Mouse (Mus musculus) thymus, adult 2 months (tissue): ENCODE data around the gene Srgap1. TPM values are rescaled to one million over a fixed set of nuclear protein-coding genes. Genes with fewer than 3 reads are reported as not detected.

Experiments used
- DNase-seq: peaks from one replicate; pipeline ENCODE4 v3.0.0; 2021
- H3K27ac ChIP-seq: fragments of 200-500 bp; 2 replicates; pipeline ENCODE4 v1.5.1; 2012; ENCODE audit warnings: low read length, control low read depth; ENCODE audit not compliant: control insufficient read depth, insufficient read depth
- H3K27me3 ChIP-seq: fragments of 200-500 bp; 2 replicates; pipeline ENCODE4 v1.6.1; 2012; ENCODE audit warnings: mild to moderate bottlenecking, low read length, moderate library complexity, mixed read lengths; ENCODE audit not compliant: control insufficient read depth, insufficient read depth
- H3K36me3 ChIP-seq: fragments of 200-500 bp; 2 replicates; pipeline ENCODE4 v1.6.1; 2012; ENCODE audit warnings: mild to moderate bottlenecking, low read length, moderate library complexity; ENCODE audit not compliant: control insufficient read depth, insufficient read depth
- H3K4me1 ChIP-seq: fragments of 200-500 bp; replicated peaks from 2 replicates; pipeline ENCODE4 v1.6.1; 2012; ENCODE audit warnings: low read length; ENCODE audit not compliant: control insufficient read depth, insufficient read depth
- H3K4me3 ChIP-seq: fragments of 200-500 bp; 2 replicates; pipeline ENCODE4 v1.5.1; 2012; ENCODE audit warnings: mild to moderate bottlenecking, low read length, control low read depth, moderate library complexity; ENCODE audit not compliant: control insufficient read depth, insufficient read depth
- CTCF ChIP-seq: fragments of 200-500 bp; IDR thresholded peaks from 2 replicates; pipeline ENCODE4 v1.5.1; 2012; ENCODE audit warnings: mild to moderate bottlenecking, control low read depth, low read length, moderate library complexity, borderline replicate concordance; ENCODE audit not compliant: control insufficient read depth, poor library complexity, insufficient read depth; ENCODE audit errors: extremely low read depth
- POLR2A ChIP-seq: fragments of 200-500 bp; IDR thresholded peaks from 2 replicates; pipeline ENCODE4 v1.6.1; 2012; ENCODE audit warnings: mild to moderate bottlenecking, low read length, control low read depth, moderate library complexity; ENCODE audit not compliant: control insufficient read depth, poor library complexity, insufficient read depth; ENCODE audit errors: extremely low read depth
- WGBS: fragments of 180-500 bp; shearing (Covaris S2); methylation state at CpG from one replicate; pipeline ENCODE4 v1.1.7; 2018; 5-methylcytosine and 5-hydroxymethylcytosine counted together
- polyA plus RNA-seq: library from polyadenylated mRNA; depleted of rRNA; stranded (reverse); fragments of >200 nt; gene quantifications from 2 replicates; pipeline ENCODE4 v1.2.3, GENCODE M21; 2012

Gene Srgap1
- polyA plus RNA-seq, 1 experiment = 1.0 TPM

DNA sequence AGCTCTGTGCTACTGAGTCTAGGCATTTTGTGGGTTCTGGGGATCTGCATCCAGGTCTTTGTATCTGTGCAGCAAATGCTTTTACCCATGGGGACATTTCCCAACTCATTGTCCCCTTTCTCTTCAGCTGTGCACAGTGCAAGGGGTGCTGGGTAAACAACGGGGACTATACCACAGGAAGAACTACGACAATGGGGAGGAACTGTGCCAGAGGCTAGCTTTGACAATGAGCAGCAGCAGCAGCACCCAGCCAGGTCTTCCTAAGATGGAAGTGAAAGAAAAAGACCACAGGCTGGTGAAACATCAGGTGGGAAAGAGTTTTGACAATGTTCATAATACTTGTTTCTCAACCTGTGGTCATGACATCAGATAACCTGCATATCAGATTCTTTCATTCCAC lies 197.6 kb downstream of the Srgap1 start:
- Histone ChIP-seq H3K4me1 (no peaks in the 10 kb centered on the region), H3K27me3 (no peaks in the 10 kb centered on the region), H3K4me3 (no peak overlapping the region), H3K27ac (no peak overlapping the region), H3K36me3 (no peaks in the 10 kb centered on the region)
- 24% methylated on average over 2 of the region's 2 CpGs for WGBS
- no peak for DNase-seq
- TF ChIP-seq CTCF = no peak
- TF ChIP-seq POLR2A = no peak

DNA sequence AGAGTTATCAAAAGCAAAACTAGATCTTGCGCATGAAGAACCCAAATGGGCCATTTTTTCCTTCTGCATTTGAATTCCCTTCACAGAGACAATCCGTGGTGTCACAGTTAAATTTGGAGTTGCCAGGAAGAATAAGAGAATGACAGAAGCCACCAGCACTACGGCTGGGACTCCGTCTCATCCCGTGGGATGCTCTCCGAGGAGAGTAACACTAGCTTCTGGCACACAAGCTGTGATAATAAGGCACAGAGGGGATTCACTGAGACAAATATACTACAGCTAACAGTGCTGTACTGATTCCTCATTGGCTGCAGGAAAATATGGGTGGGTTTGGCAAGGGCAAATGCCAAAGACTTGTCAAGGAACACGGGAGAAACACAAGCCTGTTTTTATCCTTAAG lies 201.4 kb downstream of the Srgap1 start:
- Histone ChIP-seq H3K4me3 (no peak overlapping the region), H3K4me1 (no peaks in the 10 kb centered on the region), H3K36me3 (no peaks in the 10 kb centered on the region), H3K27ac (no peak overlapping the region), H3K27me3 (no peaks in the 10 kb centered on the region)
- DNase-seq = no peak
- WGBS = 96% methylated on average over 7 of the region's 7 CpGs
- TF ChIP-seq CTCF = no peak
- TF ChIP-seq POLR2A = no peak

DNA sequence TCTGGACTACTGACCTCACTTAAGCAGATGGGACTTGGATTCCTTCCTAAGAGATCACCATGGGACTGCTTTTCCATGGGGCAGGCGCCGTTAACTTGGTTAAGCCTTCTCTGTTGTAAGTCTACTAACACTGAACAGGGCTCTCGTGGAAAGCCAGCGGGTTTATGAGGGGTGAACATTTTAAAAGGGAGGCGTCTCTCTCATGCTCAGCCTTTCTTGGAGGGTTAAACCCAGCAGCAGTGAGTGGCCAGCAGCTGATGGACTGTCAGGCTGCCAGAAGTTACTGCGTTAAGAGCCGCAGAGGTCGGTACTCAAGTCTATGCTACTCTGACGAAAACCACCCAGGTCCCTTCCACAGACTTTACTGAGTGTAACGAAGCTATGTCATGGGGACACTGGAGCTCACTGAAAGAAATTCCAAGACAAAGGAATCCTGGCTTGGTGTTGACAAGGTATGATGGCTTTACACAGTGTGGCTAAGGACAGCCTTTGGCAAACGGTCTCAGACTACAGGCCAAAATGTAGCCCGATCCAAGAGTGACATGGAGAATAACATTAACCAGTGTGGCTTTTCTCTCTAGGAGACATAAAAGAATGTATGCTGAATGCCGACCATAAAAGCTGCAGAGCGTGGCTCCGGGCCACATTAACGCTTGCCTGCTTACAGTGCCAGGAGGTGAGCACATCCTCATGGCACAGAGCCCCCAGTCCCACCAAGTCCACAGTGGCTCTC lies 209.8 kb downstream of the Srgap1 start:
- 90% methylated on average over 16 of the region's 16 CpGs for WGBS
- Histone ChIP-seq H3K27me3 (no peaks in the 10 kb centered on the region), H3K27ac (no peak overlapping the region), H3K36me3 (no peaks in the 10 kb centered on the region), H3K4me1 (0 out of 2 replicates have a peak, but pooled peaks cover 2% of the 10 kb centered on the region), H3K4me3 (no peak overlapping the region)
- TF ChIP-seq POLR2A = no peak
- TF ChIP-seq CTCF = no peak
- DNase-seq = no peak

DNA sequence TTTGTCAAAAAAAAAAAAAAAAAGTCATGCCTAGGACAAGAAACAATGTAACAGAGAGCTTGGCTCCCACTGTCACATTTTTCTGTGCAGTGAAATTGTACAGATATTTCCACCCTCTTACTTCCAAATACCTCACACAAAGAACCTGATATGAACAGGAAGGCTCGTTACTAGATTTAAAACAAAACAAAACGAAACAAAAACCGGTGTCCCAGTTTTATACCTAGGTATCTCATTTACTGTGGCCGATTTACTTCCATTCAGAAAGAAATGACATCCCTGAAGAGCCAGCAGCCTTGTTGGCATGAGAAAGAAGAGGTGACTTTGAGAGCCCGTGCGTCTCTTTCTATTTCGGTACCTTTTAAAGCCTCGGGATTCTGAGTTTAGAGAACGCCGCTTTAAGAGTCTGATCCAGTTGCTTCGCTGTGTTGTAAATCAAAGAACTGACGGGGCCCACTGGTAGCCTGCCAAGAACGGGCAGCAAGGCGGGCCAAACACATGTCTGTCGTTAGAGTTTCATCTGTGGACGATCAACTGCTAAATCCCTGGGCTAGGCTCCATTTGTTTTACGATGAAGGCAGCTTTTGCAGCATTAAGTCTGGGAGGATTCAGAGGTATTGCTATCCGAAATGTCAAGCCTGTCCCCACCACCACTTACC lies 210.5 kb downstream of the Srgap1 start:
- Histone ChIP-seq H3K36me3 (no peaks in the 10 kb centered on the region), H3K27ac (no peak overlapping the region), H3K4me1 (0 out of 2 replicates have a peak, but pooled peaks cover 2% of the 10 kb centered on the region), H3K27me3 (no peaks in the 10 kb centered on the region), H3K4me3 (peak overlapping the region; percentile 28)
- no peak for TF ChIP-seq CTCF
- 16% methylated on average over 18 of the region's 18 CpGs for WGBS
- DNase-seq = peak; percentile 6

DNA sequence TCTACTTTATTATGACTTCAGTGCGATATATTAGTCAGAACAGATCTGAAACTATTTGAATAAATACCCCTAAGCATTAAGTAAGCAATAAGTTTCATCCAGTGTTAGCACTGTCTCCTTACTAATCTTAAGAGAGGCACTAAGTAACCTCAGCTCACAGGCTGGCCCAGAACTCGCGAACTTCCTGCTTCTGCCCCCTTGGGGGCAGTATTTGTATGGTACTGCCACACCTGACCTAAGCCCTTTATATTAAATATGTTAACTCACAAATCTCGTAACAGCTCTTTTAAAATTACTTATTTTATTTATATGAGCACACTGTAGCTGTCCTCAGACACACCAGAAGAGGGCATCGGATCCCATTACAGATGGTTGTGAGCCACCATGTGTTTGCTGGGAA lies 213.7 kb downstream of the Srgap1 start:
- TF ChIP-seq CTCF (no peak), POLR2A (no peak)
- Histone ChIP-seq H3K27me3 (no peaks in the 10 kb centered on the region), H3K27ac (no peak overlapping the region), H3K4me1 (0 out of 2 replicates have a peak, but pooled peaks cover 2% of the 10 kb centered on the region), H3K4me3 (no peak overlapping the region), H3K36me3 (no peaks in the 10 kb centered on the region)
- DNase-seq = no peak
- 93% methylated on average over 5 of the region's 5 CpGs for WGBS

DNA sequence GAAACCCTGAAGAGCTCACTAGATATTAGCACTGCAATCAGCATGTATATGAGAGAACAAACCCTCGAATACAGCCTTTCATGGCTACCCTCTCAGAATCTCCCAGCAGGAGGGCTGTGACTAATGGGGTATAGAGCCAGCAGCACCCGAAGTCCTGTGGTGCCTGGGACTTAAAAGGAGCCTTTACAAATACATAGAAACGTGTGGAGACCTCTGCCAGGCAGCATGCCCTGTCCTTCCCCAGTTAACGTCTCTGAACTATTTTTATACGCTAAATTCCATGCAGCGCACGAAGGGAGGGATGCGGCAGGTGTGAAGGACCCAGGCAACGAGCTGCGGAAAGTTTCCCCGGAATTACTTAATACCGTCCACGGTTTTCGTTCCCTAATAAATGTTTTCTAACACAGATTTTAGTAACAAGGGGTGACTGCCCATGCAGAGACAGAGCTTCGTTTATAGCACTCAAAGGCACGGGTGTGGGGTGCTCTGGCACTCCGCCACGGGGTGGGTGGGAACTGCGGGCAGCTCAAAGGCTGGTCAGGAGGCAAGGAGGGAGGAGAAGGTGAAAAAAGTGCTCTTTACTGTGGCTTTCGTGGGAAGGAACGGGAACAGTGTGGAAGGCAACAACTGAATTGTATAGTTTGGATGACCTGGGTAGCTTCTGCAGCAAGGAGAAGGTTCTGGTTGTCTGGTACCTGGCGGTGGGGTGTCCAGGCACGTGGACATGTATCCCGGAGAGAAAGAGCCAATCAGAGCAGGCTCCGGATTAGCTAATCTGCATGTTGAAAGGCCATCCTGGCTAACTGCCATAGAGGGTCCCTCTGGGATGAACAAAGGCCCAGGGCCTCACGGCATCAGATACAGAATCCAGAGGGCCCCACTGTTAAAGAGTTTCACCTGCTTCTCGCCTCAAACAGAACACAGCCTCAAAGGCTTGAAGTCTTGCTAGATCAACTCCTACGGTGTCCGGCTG lies 216.5 kb downstream of the Srgap1 start:
- DNase-seq = no peak
- 68% methylated on average over 29 of the region's 29 CpGs for WGBS
- TF ChIP-seq CTCF = no peak
- no peak for TF ChIP-seq POLR2A
- Histone ChIP-seq H3K4me1 (no peaks in the 10 kb centered on the region), H3K27ac (no peak overlapping the region), H3K27me3 (no peaks in the 10 kb centered on the region), H3K36me3 (no peaks in the 10 kb centered on the region), H3K4me3 (no peak overlapping the region)
